Mouse (Mus musculus) liver, embryonic 14.5 days (tissue): ENCODE results near the gene Edaradd.

Source experiments
- CTCF ChIP-seq: IDR thresholded peaks from 2 replicates; pipeline ENCODE4 v1.5.1; 2016; ENCODE audit warnings: antibody characterized with exemption, low read depth, control low read depth
- EP300 ChIP-seq: IDR thresholded peaks from 2 replicates; pipeline ENCODE4 v1.6.1; 2016; ENCODE audit warnings: antibody characterized with exemption, low read depth

GRCm38 (mm10) chr13:12543880-12544568 lies 23.8 kb upstream of the Edaradd start:
- TF ChIP-seq CTCF (no peak), EP300 (no peak)
